Mouse (Mus musculus) lung, adult 2 months (tissue): ENCODE results near the gene Tsc22d3. TPM values are rescaled to one million over a fixed set of nuclear protein-coding genes. Genes with fewer than 3 reads are reported as not detected.
A peak's percentile ranks its signal among the peaks of the same experiment; 100 is the strongest.
"Not testable (repeated sequence)": the region's sequence is repeated elsewhere in the genome, so short reads cannot be mapped to it uniquely, and the experiment has no call there.

ENCODE experiments used
- DNase-seq: peaks from one replicate; pipeline ENCODE4 v3.0.0; 2022
- H3K4me1 ChIP-seq: fragments of 200-500 bp; 2 replicates; pipeline ENCODE4 v1.6.1; 2011; ENCODE audit warnings: low read length; ENCODE audit not compliant: control insufficient read depth, insufficient read depth
- H3K4me3 ChIP-seq: fragments of 200-500 bp; replicated peaks from 2 replicates; pipeline ENCODE3; 2011; ENCODE audit warnings: low read depth, mild to moderate bottlenecking, control low read depth, low read length; ENCODE audit errors: extremely low read depth
- CTCF ChIP-seq: fragments of 200-500 bp; IDR thresholded peaks from 2 replicates; pipeline ENCODE4 v1.5.1; 2011; ENCODE audit warnings: mild to moderate bottlenecking, low read length, control low read depth; ENCODE audit not compliant: insufficient read depth
- POLR2A ChIP-seq: fragments of 200-500 bp; IDR thresholded peaks from 2 replicates; pipeline ENCODE4 v1.6.1; 2011; ENCODE audit warnings: low read depth, mild to moderate bottlenecking, control low read depth, low read length, borderline replicate concordance; ENCODE audit errors: extremely low read depth
- WGBS: fragments of 180-500 bp; shearing (Covaris S2); methylation state at CpG from one replicate; pipeline ENCODE4 v1.1.7; 2018; 5-methylcytosine and 5-hydroxymethylcytosine counted together
- polyA plus RNA-seq: library from polyadenylated mRNA; depleted of rRNA; stranded (reverse); fragments of >200 nt; gene quantifications from 2 replicates; pipeline ENCODE4 v1.2.3, GENCODE M21; 2012; rRNA removed

Gene Tsc22d3
- polyA plus RNA-seq, 1 experiment = 128 TPM

- Histone ChIP-seq H3K4me1 (peaks cover 28% of the 10 kb centered on the region), H3K4me3 (no peak overlapping the region)
- peak; percentile 68 for DNase-seq
- TF ChIP-seq CTCF (no peak), POLR2A (peak; percentile 58; the same call in 1 of the 2 replicates)
- WGBS = 39% methylated on average over 15 of the region's 15 CpGs
Measured at GRCm38 (mm10) chrX:140505497-140506238, 94.8 kb downstream of the Tsc22d3 start.

DNA sequence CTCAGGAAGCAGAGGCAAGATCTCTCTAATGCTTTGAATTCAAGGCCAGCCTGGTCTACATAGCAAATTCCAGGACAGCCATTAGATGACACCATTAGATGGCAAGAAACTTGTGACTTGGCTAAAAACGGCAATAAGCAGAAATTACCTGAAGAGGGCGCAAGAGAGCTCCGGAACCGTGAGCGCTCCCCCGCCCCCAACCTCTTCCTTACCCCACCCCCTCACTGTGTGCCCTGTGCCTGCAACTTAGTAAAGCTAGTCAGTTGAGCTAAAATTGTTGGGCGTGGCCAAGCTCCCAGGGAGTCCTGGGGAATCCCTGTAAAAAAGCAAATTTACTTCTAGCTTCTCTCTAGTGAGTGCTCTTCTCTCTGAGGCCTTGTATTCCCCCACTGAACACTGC is 96.6 kb downstream of the Tsc22d3 start:
- no peak for TF ChIP-seq POLR2A
- TF ChIP-seq CTCF = peak; percentile 41
- Histone ChIP-seq H3K4me3 (no peak overlapping the region), H3K4me1 (peaks cover 26% of the 10 kb centered on the region)
- DNase-seq = no peak
- WGBS = 16% methylated on average over 7 of the region's 7 CpGs

- peaks cover 22% of the 10 kb centered on the region for H3K4me1 ChIP-seq
- no peak overlapping the region for H3K4me3 ChIP-seq
- WGBS = 59% methylated on average over 9 of the region's 9 CpGs
- TF ChIP-seq POLR2A (no peak), CTCF (no peak)
- no peak for DNase-seq
Measured at GRCm38 (mm10) chrX:140501401-140502301, 98.8 kb downstream of the Tsc22d3 start.

GRCm38 (mm10) chrX:140500306-140500705 is 100.2 kb downstream of the Tsc22d3 start:
- H3K4me3 ChIP-seq = no peak overlapping the region
- WGBS = 58% methylated on average over 5 of the region's 5 CpGs
- no peak for DNase-seq
- H3K4me1 ChIP-seq = peaks cover 13% of the 10 kb centered on the region
- TF ChIP-seq CTCF = no peak
- TF ChIP-seq POLR2A = no peak

DNA sequence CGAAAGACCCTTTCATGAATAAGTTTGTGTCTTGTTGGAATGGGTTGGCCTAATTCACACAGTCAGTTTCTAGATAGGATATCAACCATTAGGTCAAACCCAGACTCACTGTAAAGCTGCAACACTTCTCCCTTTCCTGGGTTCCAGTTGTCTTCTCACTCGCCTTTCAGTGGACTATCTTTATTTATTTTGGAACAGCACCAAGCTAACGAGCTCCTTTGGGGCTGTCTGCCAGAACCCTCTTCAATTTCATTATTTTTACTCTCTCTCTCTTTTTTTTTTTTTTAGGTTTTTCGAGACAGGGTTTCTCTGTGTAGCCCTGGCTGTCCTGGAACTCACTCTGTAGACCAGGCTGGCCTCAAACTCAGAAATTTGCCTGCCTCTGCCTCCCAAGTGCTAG is 102.0 kb downstream of the Tsc22d3 start:
- H3K4me3 ChIP-seq, H3K4me1 ChIP-seq, DNase-seq: not testable (repeated sequence)
- 46% methylated on average over 4 of the region's 4 CpGs for WGBS

DNA sequence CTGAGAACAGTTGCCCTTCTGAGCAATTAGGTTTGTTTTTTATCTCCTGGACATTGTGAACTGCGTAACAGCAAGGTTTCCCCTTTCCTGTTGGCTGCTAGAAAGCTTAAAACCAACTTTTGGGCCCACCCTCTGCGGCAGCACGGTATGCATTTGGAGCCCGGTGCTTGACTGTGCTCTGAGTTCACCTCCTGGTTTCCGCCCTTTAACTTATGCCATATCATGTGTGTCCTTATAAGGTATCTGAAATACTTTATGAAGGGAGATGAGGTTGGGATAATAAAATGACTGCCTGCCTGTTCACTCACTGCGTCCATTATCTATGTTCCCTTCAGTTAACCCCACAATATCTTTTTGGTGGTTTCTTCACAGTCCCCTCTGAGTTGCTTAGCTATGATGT is 106.3 kb downstream of the Tsc22d3 start:
- no peak for DNase-seq
- WGBS = 88% methylated on average over 6 of the region's 6 CpGs
- H3K4me1 ChIP-seq = no peaks in the 10 kb centered on the region; the same call in 1 of the 2 replicates
- TF ChIP-seq CTCF = no peak
- TF ChIP-seq POLR2A = no peak
- H3K4me3 ChIP-seq = no peak overlapping the region

- WGBS = 56% methylated on average over 7 of the region's 7 CpGs
Measured at GRCm38 (mm10) chrX:140493527-140494029, 106.9 kb downstream of the Tsc22d3 start.

GRCm38 (mm10) chrX:140491884-140492571 is 108.4 kb downstream of the Tsc22d3 start:
- TF ChIP-seq CTCF (peak; percentile 48), POLR2A (no peak)
- Histone ChIP-seq H3K4me3 (no peak overlapping the region), H3K4me1 (no peaks in the 10 kb centered on the region; the same call in 1 of the 2 replicates)
- WGBS = 49% methylated on average over 10 of the region's 10 CpGs
- DNase-seq = peak; percentile 19

More at GRCm38 (mm10) chrX:140493527-140494029, 106.9 kb downstream of the Tsc22d3 start:
- no peak for DNase-seq
- Histone ChIP-seq H3K4me1 (no peaks in the 10 kb centered on the region; the same call in 1 of the 2 replicates), H3K4me3 (no peak overlapping the region)
- TF ChIP-seq POLR2A (no peak), CTCF (no peak)

DNA sequence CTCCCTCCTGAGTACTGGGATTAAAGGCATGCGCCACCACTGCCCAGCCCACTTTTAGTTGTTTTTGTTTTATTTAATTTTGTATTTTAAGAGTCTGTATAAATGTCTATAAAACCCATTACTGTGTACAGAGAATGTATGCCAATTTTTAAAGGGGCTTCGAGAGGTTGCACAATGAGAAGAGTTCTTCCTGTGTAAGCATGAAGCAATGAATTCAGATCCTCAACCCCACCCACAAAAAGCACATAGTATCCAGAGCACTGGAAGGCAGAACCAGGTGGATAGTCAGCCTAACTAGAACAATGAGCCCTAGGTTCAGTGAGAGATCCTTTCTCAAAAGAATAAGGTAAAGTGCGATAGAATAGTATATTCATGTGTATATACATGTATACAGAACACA is 110.3 kb downstream of the Tsc22d3 start:
- TF ChIP-seq POLR2A = no peak
- no peak for TF ChIP-seq CTCF
- 82% methylated on average over 3 of the region's 3 CpGs for WGBS
- Histone ChIP-seq H3K4me3 (no peak overlapping the region), H3K4me1 (no peaks in the 10 kb centered on the region; the same call in 1 of the 2 replicates)
- no peak for DNase-seq

Other genes starting within 250 kb of the Tsc22d3 start
- gene Prps1, start 144.0 kb downstream of the Tsc22d3 start, polyA plus RNA-seq = 5.8 and 10.2 TPM in 2 replicates
- 20.8 and 23.3 TPM in 2 replicates for gene Mid2, start 63.9 kb upstream of the Tsc22d3 start, polyA plus RNA-seq
- not detected in 2 replicates for gene Tex13b, start 212.8 kb upstream of the Tsc22d3 start, polyA plus RNA-seq